Mouse (Mus musculus) lung, embryonic 14.5 days (tissue): Measurements from ENCODE around the gene Grip1. TPM values are rescaled to one million over a fixed set of nuclear protein-coding genes. Genes with fewer than 3 reads are reported as not detected.

Experiments
- ATAC-seq: fragments of 200-750 bp; cut with Nextera tagmentation; 2 replicates; pipeline ENCODE4 v1.8.0; 2017; ENCODE audit warnings: mild to moderate bottlenecking, moderate TSS enrichment, moderate library complexity; ENCODE audit not compliant: insufficient read depth
- DNase-seq: peaks from one replicate; pipeline ENCODE4 v3.0.0-alpha.2; 2015
- H3K27ac ChIP-seq: fragments of 300-500 bp; sonication (generic); 2 replicates; pipeline ENCODE4 v1.5.1; 2014; ENCODE audit warnings: low read depth, mild to moderate bottlenecking, moderate library complexity
- H3K27me3 ChIP-seq: fragments of 300-500 bp; sonication (generic); 2 replicates; pipeline ENCODE4 v1.6.1; 2014; ENCODE audit warnings: low read length, control low read depth; ENCODE audit not compliant: insufficient read depth
- H3K36me3 ChIP-seq: fragments of 300-500 bp; sonication (generic); 2 replicates; pipeline ENCODE4 v1.6.1; 2014; ENCODE audit warnings: control low read depth; ENCODE audit not compliant: insufficient read depth
- H3K4me1 ChIP-seq: fragments of 300-500 bp; sonication (generic); 2 replicates; pipeline ENCODE4 v1.6.1; 2014; ENCODE audit warnings: antibody characterized with exemption, control low read depth; ENCODE audit not compliant: insufficient read depth
- H3K4me2 ChIP-seq: fragments of 300-500 bp; sonication (generic); 2 replicates; pipeline ENCODE4 v1.6.1; 2014; ENCODE audit warnings: mild to moderate bottlenecking
- H3K4me3 ChIP-seq: fragments of 300-500 bp; sonication (generic); 2 replicates; pipeline ENCODE4 v1.5.1; 2014; ENCODE audit warnings: low read depth, low read length
- H3K9ac ChIP-seq: fragments of 300-500 bp; sonication (generic); 2 replicates; pipeline ENCODE4 v1.6.1; 2014
- H3K9me3 ChIP-seq: fragments of 300-500 bp; sonication (generic); 2 replicates; pipeline ENCODE4 v1.6.1; 2016; ENCODE audit warnings: low read depth, low read length, control low read depth
- CTCF ChIP-seq: IDR thresholded peaks from 2 replicates; pipeline ENCODE4 v1.5.1; 2016; ENCODE audit warnings: antibody characterized with exemption, low read depth
- WGBS: fragments of 180-500 bp; shearing (Covaris S2); extraction: QIAGEN DNeasy Blood & Tissue Kit; methylation state at CpG from one replicate; pipeline ENCODE4 v1.1.7; 2014; 5-methylcytosine and 5-hydroxymethylcytosine counted together
- polyA plus RNA-seq: library from polyadenylated mRNA; unstranded; fragments of >200 nt; fragmentation: Nextera tagmentation; extraction: Ambion mirVana; gene quantifications from 2 replicates; pipeline ENCODE4 v1.2.1, GENCODE M21; 2014

The Grip1 gene
- polyA plus RNA-seq = 2.5 and 2.6 TPM in 2 replicates

DNA sequence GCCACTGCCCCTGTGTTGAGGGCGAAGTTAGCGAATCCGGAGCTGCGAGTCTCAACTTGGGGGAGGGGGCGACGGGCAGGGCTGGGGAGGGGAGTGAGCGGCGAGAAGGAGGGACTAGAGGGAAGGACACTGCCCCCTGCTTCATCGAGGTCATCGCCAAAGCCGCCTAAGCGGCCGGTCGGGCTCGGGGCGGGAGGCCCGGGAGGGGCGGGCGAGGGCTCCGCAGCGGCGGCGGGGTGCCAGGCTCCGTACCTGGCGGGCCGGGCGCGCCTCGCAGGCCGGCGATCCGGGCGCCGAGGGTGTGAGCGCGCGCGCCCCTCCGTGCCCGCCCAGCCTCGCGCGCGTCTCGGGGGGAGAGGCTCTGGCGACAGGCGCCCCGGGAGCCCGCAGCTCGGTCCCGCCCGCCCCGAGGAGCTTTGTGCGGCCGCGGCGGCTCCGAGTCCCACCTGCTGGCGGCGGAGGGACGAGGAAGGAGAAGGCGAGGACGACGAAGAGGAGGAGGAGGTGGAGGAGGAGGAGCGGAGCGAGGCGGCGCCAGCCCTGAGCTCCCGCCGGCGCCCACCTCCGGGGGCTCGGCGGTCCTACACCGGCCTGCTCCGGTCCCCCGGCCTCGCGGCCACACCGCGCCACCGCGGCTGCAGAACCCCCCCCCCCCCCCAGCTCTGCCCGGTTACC, at the start of gene Grip1:
Gene Grip1, plus strand, starts transcription at position 400 of the 675 bp plus-strand sequence.
- Histone ChIP-seq H3K9me3 (no peaks in the 10 kb centered on the region), H3K27me3 (0 out of 2 replicates have a peak, but pooled peaks cover 10% of the 10 kb centered on the region), H3K27ac (peak within 1 kb of the TSS; percentile 70), H3K4me2 (peak within 1 kb of the TSS; percentile 95), H3K9ac (peak within 1 kb of the TSS; percentile 62), H3K4me3 (peak within 1 kb of the TSS; percentile 66), H3K4me1 (no peaks in the 10 kb centered on the region), H3K36me3 (no peaks in the 10 kb centered on the region)
- under 1% methylated on average over 60 of the region's 84 CpGs for WGBS
- ATAC-seq = peak; percentile 86
- TF ChIP-seq CTCF = no peak
- peak; percentile 56 for DNase-seq

- H3K4me1 ChIP-seq = no peaks in the 10 kb centered on the region
- ATAC-seq (no peak), DNase-seq (no peak)
- H3K4me2 ChIP-seq = no peak overlapping the region
- H3K27ac ChIP-seq = no peak overlapping the region
- TF ChIP-seq CTCF = no peak
- WGBS = 94% methylated on average over 9 of the region's 9 CpGs
- H3K27me3 ChIP-seq = no peaks in the 10 kb centered on the region
- H3K9ac ChIP-seq = no peak overlapping the region
- H3K4me3 ChIP-seq = no peak overlapping the region
- H3K9me3 ChIP-seq = no peaks in the 10 kb centered on the region
- no peaks in the 10 kb centered on the region for H3K36me3 ChIP-seq
Observed at GRCm38 (mm10) chr10:119405103-119405502, 48.5 kb upstream of the Grip1 start.

GRCm38 (mm10) chr10:119405612-119406011, 48.0 kb upstream of the Grip1 start:
- TF ChIP-seq CTCF = no peak
- 81% methylated on average over 1 of the region's 1 CpGs for WGBS

DNA sequence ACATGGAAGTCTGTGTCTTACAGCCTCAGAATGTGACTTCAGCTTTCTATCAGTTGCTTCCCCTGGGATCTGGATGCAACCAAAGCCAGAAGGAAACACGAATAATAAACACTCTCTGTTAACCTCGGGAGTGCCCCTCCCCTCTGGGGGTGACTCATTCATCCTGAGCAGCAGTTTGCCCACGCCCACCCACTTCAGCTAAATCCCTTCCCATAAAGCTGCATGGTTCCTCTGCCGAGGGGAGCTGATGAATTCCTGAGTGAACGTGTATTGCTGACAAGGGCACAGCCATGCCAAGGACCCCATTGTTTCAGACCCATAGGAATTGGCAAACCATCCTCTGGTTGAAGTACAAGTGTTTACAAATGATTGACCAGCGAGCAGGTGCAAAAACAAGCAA, 45.3 kb upstream of the Grip1 start:
- Histone ChIP-seq H3K4me3 (no peak overlapping the region), H3K9me3 (no peaks in the 10 kb centered on the region), H3K36me3 (no peaks in the 10 kb centered on the region), H3K4me2 (no peak overlapping the region), H3K27me3 (no peaks in the 10 kb centered on the region), H3K9ac (no peak overlapping the region), H3K4me1 (no peaks in the 10 kb centered on the region), H3K27ac (no peak overlapping the region)
- ATAC-seq (no peak), DNase-seq (peak; percentile 30)
- no peak for TF ChIP-seq CTCF
- 19% methylated on average over 6 of the region's 6 CpGs for WGBS

More at GRCm38 (mm10) chr10:119405612-119406011, 48.0 kb upstream of the Grip1 start:
- Histone ChIP-seq H3K4me3 (no peak overlapping the region), H3K9me3 (no peaks in the 10 kb centered on the region), H3K36me3 (no peaks in the 10 kb centered on the region), H3K27ac (no peak overlapping the region), H3K4me2 (no peak overlapping the region), H3K27me3 (no peaks in the 10 kb centered on the region), H3K9ac (no peak overlapping the region), H3K4me1 (no peaks in the 10 kb centered on the region)
- ATAC-seq (no peak), DNase-seq (no peak)

- DNase-seq = no peak
- no peaks in the 10 kb centered on the region for H3K36me3 ChIP-seq
- no peaks in the 10 kb centered on the region for H3K9me3 ChIP-seq
- no peaks in the 10 kb centered on the region for H3K27me3 ChIP-seq
- H3K4me3 ChIP-seq = no peak overlapping the region
- no peak overlapping the region for H3K4me2 ChIP-seq
- TF ChIP-seq CTCF = no peak
- 95% methylated on average over 11 of the region's 11 CpGs for WGBS
- no peak overlapping the region for H3K27ac ChIP-seq
- H3K9ac ChIP-seq = no peak overlapping the region
- no peak for ATAC-seq
- H3K4me1 ChIP-seq = no peaks in the 10 kb centered on the region
Observed at GRCm38 (mm10) chr10:119413238-119413637, 40.4 kb upstream of the Grip1 start.

GRCm38 (mm10) chr10:119415106-119415505, 38.5 kb upstream of the Grip1 start:
- ATAC-seq = no peak
- no peaks in the 10 kb centered on the region for H3K27me3 ChIP-seq
- no peak for DNase-seq
- H3K27ac ChIP-seq = no peak overlapping the region
- H3K4me3 ChIP-seq = no peak overlapping the region
- H3K4me1 ChIP-seq = no peaks in the 10 kb centered on the region
- H3K4me2 ChIP-seq = no peak overlapping the region
- no peak for TF ChIP-seq CTCF
- 56% methylated on average over 4 of the region's 4 CpGs for WGBS
- no peak overlapping the region for H3K9ac ChIP-seq
- no peaks in the 10 kb centered on the region for H3K9me3 ChIP-seq
- no peaks in the 10 kb centered on the region for H3K36me3 ChIP-seq

GRCm38 (mm10) chr10:119421418-119421817, 32.2 kb upstream of the Grip1 start:
- Histone ChIP-seq H3K27me3 (no peaks in the 10 kb centered on the region), H3K9me3 (no peaks in the 10 kb centered on the region), H3K9ac (no peak overlapping the region), H3K4me3 (no peak overlapping the region), H3K4me1 (no peaks in the 10 kb centered on the region), H3K27ac (no peak overlapping the region), H3K4me2 (no peak overlapping the region), H3K36me3 (no peaks in the 10 kb centered on the region)
- peak; percentile 60; the same call in 1 of the 2 replicates for ATAC-seq
- TF ChIP-seq CTCF = no peak
- 37% methylated on average over 6 of the region's 6 CpGs for WGBS
- DNase-seq = peak; percentile 26
